Mouse (Mus musculus) spleen, adult 18-20 months (tissue): ENCODE results near the gene Cd200.
"Not testable (repeated sequence)": the region's sequence is repeated elsewhere in the genome, so short reads cannot be mapped to it uniquely, and the experiment has no call there.

Source experiments
- DNase-seq, 2 experiments: peaks; one replicate each; pipeline ENCODE4 v3.0.0; 2022; ENCODE audit warnings: mixed read lengths in 2 of 2

Cd200 gene

DNA sequence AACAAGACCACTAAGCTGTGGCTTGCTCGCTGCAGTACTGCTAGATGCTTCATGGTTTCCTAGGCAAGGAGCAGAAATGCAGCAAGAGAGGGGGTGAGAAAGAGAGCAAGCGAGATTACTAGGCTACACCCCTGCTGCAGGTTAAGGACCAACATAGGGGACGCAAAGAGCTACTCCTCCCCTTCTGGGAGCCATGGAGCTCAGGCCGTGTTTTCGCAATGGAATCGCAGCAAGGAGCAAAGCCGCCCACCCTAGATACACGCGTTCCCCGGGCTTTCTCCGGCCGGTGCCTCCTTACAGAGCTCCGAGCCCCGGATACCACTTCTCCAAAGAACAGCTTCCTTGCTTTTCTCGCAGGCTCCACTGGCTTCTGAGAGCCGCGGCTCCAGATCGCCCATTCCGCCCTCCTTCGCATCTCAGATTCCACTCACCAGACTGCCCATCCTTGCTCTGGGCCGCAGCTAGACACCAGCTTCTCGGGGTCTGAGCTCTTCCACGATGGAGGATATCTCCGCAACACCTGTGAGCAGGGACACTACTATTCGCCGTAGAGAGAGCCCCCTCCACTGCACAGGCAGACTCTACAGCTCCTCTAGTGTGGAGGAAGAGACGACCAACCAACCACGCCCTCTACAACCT lies at the start of gene Cd200:
TSS of gene Cd200 (minus strand) at position 629 of the 639 bp plus-strand sequence.
- peak; percentile 35 to 57 for DNase-seq

DNA sequence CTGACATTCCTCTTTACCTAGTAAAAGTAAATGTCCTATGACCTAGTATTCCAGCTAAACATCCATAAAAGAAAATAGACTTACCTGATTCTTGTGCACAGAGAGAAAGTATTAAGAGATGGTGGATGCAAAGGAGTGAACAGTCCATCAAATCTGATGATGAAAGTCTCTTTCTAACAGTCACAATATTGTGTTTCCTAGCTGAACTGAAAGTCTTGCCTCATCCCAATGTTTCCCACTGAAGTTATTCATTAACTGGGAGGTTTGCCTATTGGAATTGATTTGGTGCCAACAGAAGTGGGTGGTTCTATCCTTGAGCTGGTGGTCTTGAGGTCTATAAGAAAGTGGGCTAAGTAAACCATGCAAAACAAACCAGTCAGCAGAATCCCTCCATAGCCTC lies 45.9 kb upstream of the Cd200 start:
- no peak for DNase-seq

DNA sequence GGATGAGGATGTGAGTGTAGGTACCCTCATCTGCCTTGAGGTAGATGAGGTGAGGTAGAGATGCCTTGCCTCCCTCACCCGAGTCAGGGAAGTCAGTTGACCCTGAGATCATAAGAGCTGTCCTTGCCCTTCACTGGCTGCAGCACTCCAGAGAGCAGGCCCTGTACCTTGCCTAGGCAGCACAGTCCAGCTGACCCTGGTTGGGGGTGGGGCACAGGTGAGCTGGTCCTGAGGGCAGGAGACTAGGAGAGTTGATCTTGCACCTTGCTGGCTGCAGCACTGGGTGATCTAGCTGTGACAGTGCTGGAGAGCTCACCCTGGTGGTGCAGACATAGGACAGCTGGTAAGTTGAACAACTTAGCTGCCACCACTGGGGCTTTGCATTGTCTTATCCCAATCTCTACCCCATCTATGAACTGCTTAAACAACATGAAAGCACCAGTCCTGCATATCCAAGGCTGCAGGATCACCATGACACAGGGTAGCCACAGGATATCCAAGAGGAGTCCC lies 28.4 kb upstream of the Cd200 start:
- DNase-seq: no peak

DNA sequence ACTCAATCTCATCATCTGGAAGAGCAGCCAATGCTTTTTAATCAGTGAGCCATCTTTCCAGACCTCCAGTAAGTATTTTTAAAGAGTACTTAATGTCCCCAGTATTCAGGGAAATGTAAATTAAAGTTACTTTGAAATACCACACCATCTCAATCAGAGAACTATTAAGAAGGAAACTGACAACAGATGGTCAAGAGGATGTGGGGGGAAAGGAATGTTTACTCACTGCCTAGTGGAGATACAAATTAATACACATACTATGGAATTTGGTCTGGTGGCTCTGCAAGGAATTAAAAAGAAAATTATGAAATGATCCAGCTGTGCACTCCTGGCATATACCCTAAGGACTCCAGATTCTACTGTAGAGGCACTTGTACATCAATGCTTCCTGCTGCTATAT lies 26.7 kb upstream of the Cd200 start:
- DNase-seq: no peak

DNA sequence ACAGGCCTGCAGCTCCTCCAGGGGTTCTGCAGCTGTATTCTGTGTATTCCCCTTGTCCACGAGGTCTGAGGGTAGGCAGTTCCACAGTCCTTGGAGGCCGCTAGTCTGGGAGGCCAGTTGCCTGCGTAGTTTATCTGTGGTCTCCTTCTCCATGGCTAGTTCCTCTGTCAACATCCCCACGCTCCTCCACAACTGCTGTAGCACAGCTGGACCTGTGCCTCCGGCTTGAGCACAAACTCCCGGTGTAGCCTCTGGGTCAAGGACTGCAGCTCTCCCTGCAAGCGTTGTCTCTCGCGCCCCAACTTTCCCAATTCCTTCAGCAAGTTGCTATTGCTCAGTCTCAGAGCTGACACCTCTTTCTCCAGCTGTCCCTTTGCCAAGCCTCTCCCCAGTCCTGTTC lies 18.8 kb upstream of the Cd200 start:
- DNase-seq: no peak

DNA sequence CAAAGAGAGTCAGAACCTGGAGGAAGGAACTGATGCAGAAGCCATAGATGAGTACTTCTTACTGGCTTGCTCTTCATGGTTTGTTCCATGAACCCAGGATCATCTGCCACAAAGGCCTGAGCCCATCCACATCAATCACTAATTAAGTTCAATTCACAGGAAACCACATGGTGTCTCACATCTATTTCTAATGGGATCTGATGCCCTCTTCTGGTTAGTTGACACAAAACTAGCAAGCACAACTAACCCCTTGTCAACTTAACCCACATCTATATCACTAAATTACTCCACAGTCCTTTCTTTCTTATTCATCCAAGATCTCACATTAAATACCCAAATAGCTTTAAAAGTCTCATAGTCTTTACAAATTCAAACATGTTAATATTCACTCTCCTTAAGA lies 4.6 kb upstream of the Cd200 start:
- no peak for DNase-seq

DNA sequence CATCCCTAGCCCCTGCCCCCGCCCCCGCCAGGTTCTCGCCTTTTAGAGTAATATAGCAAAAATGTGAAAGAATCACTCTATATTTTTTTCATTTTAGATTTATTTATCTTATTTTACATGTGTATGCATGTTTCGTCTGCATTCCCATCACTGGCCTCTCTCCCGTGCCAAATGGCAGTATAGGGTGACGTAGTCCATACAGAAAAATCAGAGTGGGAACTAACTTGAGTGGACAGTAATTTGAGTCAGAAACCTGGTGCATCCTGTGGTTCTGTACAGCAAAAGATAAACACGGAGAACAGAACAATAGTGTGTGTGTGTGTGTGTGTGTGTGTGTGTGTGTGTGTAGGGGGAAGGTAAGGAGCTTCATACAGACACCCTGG lies 202 bp upstream of the Cd200 start:
- DNase-seq: not testable (repeated sequence)

DNA sequence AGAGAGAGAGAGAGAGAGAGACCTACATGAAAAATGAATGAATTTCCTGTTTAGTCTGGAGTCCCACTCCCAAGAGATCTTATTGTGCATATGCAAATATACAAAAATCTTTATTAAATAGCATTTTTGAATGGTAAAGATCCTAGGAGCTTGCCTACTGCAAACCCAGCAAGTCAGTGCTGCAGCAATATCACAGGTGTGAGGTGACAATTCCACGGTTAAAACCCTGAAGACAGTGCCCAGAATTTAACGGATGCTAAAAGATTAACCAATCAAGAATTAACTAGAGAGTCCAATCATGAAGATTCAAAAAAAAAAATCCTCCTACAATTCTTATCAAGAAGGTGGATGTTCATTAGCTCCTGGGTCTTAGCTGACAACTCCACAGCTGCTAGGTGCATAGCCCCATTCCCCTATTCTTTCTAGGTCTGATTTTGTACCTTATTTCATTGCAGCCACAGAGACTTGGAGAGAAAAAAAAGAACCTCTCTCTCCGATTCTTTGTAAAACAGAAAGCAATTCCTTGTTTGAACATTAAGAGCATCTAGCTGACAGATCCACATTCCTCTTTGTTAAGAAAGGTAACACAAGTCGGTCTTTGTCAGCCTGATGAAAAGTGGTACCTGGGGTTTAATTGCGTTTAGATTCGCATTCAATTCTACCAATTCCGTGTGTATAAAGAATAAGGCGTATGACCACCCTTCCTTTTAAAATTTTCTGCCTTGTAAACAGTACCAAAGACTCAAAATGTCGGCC lies 1.0 kb downstream of the Cd200 start:
- no peak for DNase-seq

DNA sequence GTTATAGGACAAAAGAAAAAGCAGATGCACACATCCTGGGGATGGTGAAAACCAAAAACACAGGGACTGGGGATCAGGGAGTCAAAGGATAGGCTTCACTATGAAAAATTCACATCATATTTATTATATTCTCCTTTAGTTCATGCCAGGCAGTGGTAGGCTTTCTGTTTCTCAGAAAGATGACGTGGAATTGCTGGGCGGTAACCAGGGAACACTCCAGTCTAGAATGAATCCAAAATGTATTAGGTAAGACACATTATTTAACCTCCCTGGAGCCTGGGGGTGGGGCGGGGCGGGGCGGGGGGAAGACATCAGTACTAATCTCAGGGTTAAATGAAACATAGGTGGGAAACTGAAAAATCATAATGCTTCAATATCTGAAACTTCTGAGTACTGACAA lies 1.8 kb downstream of the Cd200 start:
- DNase-seq: no peak

DNA sequence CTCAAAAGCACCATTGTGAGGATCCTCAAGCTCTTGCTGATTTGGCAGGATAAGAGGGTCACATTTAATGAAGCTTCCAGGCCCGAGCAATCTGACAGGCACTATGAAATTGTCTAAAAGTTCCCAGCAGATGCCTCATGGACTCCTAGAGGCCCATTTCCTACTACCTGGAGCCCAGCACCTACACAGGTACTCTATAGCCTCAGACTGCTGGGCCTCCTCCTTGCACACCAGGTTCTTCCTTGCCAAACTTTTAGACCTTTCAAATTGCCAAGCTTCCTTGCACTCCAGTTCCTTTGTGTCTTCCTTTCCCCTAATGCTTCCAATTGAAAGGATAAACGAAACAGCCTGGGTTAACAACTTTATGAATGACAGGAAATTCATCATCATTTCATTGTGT lies 5.9 kb downstream of the Cd200 start:
- no peak for DNase-seq

DNA sequence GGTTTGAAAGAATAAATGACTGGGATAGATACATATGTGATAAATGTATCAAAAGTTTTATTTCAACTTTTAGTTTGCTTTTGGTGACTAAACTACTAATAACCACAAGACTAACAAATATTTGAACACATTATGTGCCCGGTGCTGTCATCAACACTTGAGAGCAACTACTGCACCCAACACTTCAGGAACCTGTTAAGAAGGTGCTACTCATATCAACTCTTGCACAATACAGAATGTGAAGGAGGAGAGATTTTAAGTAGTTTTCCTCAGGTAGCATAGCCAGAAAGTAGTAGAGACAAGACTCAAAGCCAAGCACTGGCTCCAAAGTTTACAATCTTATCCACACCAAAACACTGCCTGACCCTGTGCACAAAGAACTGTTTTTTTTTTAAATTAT lies 6.8 kb downstream of the Cd200 start:
- DNase-seq: no peak

DNA sequence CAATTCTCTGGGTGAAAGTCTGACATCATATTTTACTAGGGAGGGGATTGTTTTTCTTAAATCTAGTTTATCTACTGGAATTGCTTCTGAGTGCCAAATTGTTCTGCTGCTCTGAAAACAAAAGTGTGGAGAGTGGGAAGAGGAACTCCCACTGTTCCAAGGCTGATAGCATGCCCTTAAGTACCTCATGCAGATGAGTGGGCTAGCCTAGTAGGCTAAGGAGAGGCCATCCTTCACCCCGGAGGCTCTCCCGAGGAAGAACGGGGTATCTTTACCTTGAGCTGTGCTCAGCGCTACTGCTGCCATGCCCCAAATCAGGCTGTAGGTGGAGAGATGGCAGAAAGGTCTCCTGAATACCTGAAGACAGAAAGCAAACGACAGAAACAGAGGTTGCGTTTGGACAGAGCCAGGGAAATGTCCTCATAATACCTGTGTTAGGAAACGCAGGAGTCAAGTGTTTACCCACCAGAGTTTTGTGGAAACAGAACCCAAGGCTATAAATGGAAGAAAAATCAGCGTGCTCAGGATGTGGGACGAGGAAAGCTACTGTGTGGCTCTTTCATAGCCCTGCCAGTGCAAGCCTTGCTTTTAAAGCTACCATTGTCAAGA lies 8.8 kb downstream of the Cd200 start:
- no peak for DNase-seq

DNA sequence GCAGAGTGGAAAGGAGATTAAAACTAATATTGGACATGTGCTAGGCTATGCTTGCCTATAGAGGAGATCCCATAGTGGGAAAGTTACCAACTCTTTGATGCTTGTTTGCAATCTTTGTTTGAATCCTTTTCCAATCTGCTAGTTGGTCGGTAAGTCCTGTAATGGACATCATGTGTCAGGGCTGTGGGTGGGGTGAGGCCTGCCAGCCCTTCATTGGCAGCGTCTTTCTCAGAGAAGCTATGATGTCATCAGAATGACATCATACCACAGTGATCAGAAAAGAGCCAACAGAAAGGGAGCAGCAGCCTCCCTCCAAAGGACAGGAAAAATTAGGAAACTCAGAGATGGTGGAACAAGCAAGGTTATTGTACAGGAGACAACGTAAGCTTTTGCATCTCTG lies 9.4 kb downstream of the Cd200 start:
- no peak for DNase-seq

DNA sequence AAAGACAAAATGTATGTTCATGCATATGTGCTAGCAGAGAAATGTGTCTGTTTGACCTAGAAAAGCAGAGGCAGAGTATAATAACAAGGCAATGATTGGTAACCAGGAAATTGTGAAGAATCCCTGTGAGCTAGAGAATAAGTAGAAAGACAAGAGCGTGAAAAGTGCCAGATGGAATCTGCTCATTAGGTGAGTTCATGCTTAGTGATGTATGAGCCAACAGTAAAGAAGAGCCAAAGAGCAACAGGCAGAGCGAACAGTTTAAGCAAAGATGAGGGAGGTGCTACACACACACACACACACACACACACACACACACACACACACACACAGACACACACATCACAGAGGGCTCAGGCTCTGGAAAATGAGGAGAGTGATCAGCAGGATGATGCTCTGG lies 11.4 kb downstream of the Cd200 start:
- DNase-seq: no peak

DNA sequence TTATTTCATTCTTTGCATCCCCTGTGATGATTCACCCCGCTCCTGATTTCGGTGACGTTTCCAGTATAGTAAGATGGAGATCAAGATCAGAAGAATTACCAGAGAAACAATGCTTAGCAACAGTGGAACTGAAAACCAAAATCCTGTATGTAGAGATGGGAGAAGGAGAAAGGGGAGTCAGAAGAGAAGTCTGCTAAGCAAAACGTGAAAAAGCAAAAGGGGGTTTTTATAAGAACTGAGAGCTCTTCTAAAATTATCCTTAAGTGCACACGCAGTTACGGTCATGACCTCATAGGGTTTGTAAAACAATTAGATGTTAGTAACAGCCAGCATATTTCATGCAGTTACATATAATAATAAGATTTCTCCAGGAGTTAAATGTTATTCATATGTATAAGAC lies 16.6 kb downstream of the Cd200 start:
- DNase-seq: no peak

DNA sequence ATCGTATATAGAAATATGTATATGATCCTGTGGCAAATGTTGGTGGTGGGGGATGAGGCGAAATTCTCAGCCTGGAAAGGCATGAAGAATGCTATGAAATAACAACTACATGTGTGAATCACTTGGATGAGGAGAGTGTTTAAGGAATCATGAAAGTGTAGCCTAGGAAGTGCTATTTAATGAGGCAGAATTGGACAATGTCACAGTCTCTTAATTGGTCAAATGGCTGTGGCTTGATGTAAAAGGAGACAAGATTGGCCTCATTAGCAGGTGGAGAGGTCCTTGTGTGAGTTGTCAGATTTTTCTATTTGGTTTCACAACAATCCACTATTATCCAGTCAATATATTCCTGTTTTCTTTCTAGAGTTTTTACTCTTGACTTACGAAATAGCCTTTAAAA lies 17.2 kb downstream of the Cd200 start:
- DNase-seq: no peak

DNA sequence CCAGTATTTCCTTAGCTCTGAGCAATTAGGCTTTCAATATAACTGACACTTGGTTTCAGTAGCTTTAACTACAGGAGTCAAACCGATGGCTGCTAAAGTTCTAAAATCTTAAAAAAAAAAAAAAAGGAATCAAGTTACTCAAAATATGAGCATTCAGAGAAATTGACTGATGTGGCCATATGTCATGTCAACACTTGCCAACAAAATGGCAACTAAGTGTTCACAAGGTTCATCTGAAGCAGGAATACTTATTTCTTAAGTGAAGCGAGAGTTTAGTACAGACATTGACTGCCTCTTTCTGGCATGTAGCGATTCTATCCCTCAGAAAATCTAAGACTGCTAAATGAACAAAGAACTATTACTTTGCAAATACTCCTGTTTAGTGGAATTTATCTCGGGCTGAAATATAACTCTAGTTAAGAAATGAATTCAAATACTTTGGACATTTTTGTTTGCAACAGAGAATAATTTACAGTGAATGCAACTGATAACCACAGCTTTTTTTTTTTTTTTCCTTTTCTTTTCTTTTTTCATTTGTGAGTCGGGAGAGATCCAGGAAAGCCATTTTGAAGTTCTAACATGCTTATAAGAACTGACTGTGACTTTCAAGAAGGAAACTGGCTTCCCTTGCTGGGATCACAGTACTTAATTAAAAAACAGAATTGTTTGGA lies 18.4 kb downstream of the Cd200 start:
- DNase-seq: no peak

DNA sequence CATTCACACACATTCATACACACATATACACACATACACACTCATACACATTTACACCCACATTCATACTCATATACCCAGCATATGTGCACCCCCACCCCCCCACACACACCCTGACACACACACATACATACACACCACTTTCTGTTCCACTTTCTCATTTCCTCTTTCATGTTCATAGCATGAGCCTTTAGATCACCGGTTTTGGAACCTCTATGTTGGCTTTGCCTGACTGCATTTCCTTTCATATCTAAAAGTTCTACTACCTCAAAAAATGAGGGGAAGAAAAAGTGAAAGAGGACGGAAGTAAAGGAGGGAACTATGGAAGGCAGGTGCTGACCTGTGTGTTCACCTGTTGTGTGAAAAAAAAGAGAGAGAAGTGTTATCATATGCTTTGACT lies 19.0 kb downstream of the Cd200 start:
- DNase-seq: peak; percentile 13 to 31

DNA sequence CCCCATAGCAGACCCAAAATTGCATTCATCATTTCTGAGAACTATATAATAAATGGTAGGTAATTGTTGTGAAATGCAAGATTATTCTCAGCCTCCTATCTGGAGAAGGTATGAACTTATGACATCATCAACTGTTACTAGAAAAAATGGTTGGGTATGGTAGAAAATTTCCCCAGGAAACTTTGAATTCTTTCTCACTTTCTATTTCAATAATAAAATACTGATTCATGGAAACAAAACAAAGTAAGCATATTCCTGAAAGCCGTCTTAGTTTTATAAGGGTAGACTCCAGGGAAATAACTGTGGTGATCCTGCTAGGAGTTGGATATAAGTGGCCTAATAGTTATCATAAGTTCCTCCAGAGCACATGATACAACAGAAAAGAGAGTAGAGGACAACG lies 19.8 kb downstream of the Cd200 start:
- no peak for DNase-seq

DNA sequence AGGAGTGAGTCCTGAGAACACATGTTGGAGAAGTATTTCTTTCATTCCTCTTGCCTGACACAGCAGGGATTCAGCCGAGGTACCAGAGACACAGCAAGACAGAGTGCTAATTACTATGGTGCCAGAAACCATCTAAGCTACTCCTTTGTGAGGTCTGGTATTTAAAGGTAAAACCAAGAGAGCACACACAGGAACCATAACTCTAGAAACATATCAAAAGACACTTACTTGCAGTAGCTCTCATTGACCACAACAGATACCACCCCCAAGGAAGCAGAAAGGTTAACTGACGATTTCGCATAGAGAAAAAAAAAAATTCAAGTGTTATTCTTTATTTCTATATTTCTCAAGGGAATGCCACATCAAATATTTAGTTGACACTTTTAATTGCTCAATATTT lies 27.0 kb downstream of the Cd200 start:
- no peak for DNase-seq

DNA sequence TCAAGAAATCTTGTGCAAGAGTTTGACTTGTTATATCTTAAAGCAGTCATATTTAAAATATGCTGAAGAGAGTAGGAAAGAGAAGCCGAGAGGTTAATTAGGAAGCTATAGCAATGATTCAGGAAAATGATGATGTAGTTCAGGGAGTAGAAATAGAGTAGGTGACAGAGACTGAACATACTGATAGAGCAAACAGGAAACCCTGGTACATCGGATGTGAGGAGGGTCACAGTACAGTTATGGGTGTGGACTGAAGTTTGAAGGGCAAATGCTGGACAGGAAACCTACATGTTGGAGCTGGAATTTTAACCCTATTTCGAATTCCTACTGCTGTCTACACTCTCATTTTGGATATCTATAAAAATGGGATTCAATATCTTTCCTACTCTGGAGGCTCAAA lies 29.9 kb downstream of the Cd200 start:
- DNase-seq: no peak

DNA sequence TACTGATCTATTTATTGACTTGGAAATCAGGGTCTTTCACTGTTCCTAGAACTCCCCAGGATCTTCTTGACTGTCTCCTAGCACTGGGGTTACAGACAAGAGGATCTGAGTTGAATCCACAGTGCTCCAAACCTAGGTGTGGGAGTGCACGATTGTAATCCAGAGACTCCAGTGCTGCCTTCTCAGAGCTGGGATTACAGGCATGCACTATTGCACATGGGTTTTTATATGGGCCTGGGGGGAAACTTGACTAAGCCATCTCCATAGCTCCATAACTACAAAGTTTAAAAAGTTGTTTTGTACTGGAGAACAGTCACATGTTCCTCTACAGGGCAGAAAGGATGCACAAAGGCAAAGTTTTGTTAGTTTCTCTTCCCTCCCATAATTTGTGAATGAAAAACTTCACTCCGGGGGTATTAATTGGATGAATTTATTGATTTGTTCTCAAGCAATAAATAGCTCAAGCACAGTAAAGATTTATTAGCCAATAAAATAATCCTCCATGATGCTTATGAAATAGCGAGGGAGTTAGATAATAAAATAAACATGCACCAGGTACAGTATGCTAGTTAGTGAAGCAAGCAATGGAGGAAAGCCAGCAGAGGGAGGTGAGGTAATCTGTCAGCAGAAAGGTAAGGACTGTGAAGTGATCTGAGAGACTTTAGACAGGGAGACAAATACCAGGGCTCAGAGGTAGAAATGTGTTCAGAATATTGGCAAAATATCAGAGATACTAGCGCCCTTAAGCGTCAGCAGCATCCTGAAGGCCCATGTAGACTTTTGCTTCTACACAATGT lies 30.5 kb downstream of the Cd200 start:
- DNase-seq: no peak

DNA sequence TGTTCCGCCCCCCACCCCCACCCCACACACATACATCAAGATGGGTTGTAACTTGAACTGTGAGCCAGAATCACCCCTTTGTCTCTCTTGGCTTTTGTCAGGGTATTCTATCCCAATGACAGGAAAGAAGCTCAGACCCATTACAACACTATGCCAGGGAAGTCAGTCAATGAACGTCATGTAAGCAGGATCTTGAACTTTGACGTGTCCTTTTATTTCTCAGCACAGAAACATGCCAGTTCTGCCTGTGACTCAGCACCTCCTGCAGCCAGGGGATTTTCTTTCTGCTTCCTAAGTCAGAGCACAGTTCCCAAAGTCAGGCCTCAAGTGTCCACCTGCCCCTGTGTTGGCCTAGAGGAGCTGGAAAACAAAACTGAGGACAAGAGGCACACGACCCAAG lies 31.5 kb downstream of the Cd200 start:
- DNase-seq: no peak
